Mouse (Mus musculus) C2C12 (cell line): ENCODE data around the gene Ctr9. TPM values are rescaled to one million over a fixed set of nuclear protein-coding genes. Genes with fewer than 3 reads are reported as not detected.

Experiments
- H3K27me3 ChIP-seq: one replicate; pipeline ENCODE4 v1.6.1; 2011; ENCODE audit not compliant: control insufficient read depth, insufficient read depth, insufficient read length
- H3K36me3 ChIP-seq: one replicate; pipeline ENCODE4 v1.6.1; 2011; ENCODE audit not compliant: control insufficient read depth, insufficient read depth
- H3K4me3 ChIP-seq: one replicate; pipeline ENCODE4 v1.5.1; 2011; ENCODE audit warnings: mild to moderate bottlenecking, control low read depth; ENCODE audit not compliant: poor library complexity, insufficient read depth, severe bottlenecking
- H3K79me2 ChIP-seq: one replicate; pipeline ENCODE4 v1.6.1; 2011; ENCODE audit not compliant: control insufficient read depth, insufficient read depth
- H3K79me3 ChIP-seq: one replicate; pipeline ENCODE4 v1.6.1; 2011; ENCODE audit warnings: low read depth, control low read depth
- H3ac ChIP-seq: one replicate; pipeline ENCODE3; 2011; ENCODE audit warnings: low read depth; ENCODE audit not compliant: control insufficient read depth, insufficient read length
- CEBPB ChIP-seq: IDR thresholded peaks from one replicate; pipeline ENCODE4 v1.6.1; 2011; ENCODE audit warnings: low read depth, mild to moderate bottlenecking, control low read depth, moderate library complexity
- CTCF ChIP-seq: IDR thresholded peaks from one replicate; pipeline ENCODE4 v1.5.1; 2011; ENCODE audit not compliant: control insufficient read depth, insufficient read depth, insufficient read length
- FOSL1 ChIP-seq: IDR thresholded peaks from one replicate; pipeline ENCODE4 v1.8.0; 2011; ENCODE audit warnings: mild to moderate bottlenecking, low read length; ENCODE audit not compliant: poor library complexity, insufficient read depth, severe bottlenecking
- MAX ChIP-seq: IDR thresholded peaks from one replicate; pipeline ENCODE4 v1.6.1; 2011; ENCODE audit warnings: mild to moderate bottlenecking, control low read depth
- MYOD1 ChIP-seq: IDR thresholded peaks from one replicate; pipeline ENCODE4 v1.6.1; 2011; ENCODE audit warnings: low read depth; ENCODE audit not compliant: control insufficient read depth, insufficient read length
- MYOG ChIP-seq: IDR thresholded peaks from one replicate; pipeline ENCODE4 v1.6.1; 2011; ENCODE audit not compliant: control insufficient read depth, insufficient read length; ENCODE audit errors: extremely low read depth
- USF1 ChIP-seq: IDR thresholded peaks from one replicate; pipeline ENCODE4 v1.6.1; 2011; ENCODE audit warnings: low read depth, mild to moderate bottlenecking, control low read depth, moderate library complexity
- polyA plus RNA-seq: library from polyadenylated mRNA; unstranded; fragments of >200 nt; fragmentation: generic; extraction: Trizol; gene quantifications from one replicate; pipeline ENCODE4 v1.2.1, GENCODE M21; 2012; ENCODE audit warnings: missing spikeins

Gene Ctr9
- polyA plus RNA-seq, 1 experiment, result 19.0 TPM

DNA sequence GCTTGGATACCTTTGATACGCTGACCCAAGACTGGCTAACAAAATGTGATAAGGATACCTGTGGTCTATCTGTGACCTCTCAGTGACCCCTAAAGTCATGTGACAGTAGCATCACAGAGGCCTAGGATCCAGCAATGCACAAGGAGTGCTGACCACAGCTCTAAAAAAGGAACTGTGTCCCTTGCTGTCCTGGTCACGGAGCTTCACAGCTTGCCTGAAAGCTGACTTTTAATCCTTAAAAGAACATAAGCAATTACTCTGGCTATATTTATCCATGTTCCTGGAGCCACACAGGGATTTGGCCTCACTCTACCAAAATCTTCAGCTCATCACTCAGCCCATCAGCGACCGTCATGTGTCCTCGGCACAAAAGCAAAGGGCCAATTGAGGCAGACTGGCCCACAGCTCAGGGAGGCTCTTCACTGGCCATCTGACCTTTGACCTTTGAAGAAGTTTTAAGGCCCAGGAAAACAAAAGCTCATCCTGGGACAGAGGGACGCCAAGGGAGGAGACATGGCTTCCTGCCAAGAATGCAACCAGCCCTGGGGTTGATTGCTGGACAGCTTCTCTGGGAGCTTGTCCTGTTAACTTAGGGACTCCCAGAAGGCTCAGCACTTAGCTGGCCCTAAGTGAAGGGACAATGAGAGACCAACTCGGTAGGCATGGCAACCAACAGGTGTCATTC, 43.0 kb upstream of the Ctr9 start:
- Histone ChIP-seq H3ac (no peak overlapping the region), H3K27me3 (no peaks in the 10 kb centered on the region), H3K4me3 (no peak overlapping the region), H3K36me3 (no peaks in the 10 kb centered on the region), H3K79me3 (no peaks in the 10 kb centered on the region), H3K79me2 (no peaks in the 10 kb centered on the region)
- no peak for TF ChIP-seq MYOG
- no peak for TF ChIP-seq MYOD1
- TF ChIP-seq FOSL1, result no peak
- TF ChIP-seq USF1, result no peak
- no peak for TF ChIP-seq MAX
- TF ChIP-seq CEBPB, result no peak
- TF ChIP-seq CTCF, result no peak

- H3K36me3 ChIP-seq, result no peaks in the 10 kb centered on the region
- no peak overlapping the region for H3K4me3 ChIP-seq
- no peaks in the 10 kb centered on the region for H3K27me3 ChIP-seq
- no peaks in the 10 kb centered on the region for H3K79me2 ChIP-seq
- no peaks in the 10 kb centered on the region for H3K79me3 ChIP-seq
- TF ChIP-seq CEBPB (no peak), FOSL1 (no peak), USF1 (no peak), MYOG (no peak), MAX (no peak), CTCF (no peak), MYOD1 (no peak)
- no peak overlapping the region for H3ac ChIP-seq
Observed at GRCm38 (mm10) chr7:110988081-110988480, 40.7 kb upstream of the Ctr9 start.

GRCm38 (mm10) chr7:110989286-110989879, 39.4 kb upstream of the Ctr9 start:
- Histone ChIP-seq H3K36me3 (no peaks in the 10 kb centered on the region), H3K27me3 (no peaks in the 10 kb centered on the region), H3ac (no peak overlapping the region), H3K4me3 (no peak overlapping the region), H3K79me3 (no peaks in the 10 kb centered on the region), H3K79me2 (no peaks in the 10 kb centered on the region)
- TF ChIP-seq FOSL1 (no peak), USF1 (no peak), MYOG (no peak), CTCF (no peak), MYOD1 (no peak), MAX (no peak), CEBPB (no peak)

DNA sequence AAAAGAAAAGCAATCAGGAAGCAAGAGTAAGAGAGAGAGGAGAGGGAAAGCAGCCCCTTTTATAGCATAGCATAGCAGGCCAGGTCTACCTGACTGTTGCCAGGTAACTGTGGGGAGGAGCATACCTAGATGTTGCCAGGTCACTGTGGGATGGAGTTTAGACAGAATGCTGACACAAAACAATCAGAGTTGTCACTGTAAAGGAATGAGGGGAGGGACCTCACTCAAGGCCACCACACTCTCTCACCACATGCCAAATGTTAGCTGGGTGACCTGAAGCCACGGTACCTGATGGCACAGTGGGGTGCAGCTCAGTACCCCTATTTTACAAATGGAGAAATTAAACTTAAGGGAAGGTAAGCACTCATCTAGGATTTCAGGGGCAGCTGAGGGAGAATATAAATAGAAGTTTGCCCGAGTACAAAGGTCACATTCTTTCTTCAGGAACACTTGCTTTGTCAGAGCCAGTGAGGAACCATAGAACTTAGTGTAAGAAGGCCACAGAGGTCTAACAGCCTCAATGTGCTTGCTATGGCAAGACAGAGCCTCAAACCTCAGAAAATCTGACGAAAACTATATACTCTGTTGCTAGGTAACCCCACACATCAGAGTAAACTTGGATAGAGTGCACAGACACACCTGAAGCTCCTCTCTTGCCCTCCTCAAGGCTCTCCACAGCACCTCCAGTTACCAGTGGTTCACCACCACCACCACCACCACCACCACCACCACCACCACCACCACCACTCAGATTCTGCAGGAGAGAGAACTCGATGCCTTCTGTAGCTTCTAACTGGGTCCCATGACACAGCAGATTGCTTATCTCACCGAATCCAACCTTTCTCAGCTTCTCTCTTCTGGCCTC, 38.2 kb upstream of the Ctr9 start:
- no peaks in the 10 kb centered on the region for H3K79me2 ChIP-seq
- no peak overlapping the region for H3K4me3 ChIP-seq
- H3K79me3 ChIP-seq, result no peaks in the 10 kb centered on the region
- H3K36me3 ChIP-seq, result no peaks in the 10 kb centered on the region
- H3K27me3 ChIP-seq, result no peaks in the 10 kb centered on the region
- H3ac ChIP-seq, result no peak overlapping the region
- TF ChIP-seq CTCF, result no peak
- no peak for TF ChIP-seq FOSL1
- TF ChIP-seq MYOD1, result no peak
- no peak for TF ChIP-seq MYOG
- no peak for TF ChIP-seq CEBPB
- TF ChIP-seq USF1, result no peak
- no peak for TF ChIP-seq MAX

DNA sequence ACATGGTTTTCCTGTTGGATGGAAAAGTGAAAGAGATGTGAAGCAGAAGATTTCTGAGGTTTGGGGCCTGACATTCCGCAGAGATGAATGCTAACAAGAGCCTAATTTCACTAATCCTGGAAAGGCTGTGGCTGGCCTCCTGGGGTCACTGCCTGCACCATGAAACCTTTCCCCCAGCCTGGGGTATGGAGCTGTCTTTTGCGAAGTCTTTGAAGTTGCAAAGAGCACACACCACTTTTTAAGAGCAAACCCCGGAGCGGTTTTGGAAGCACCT, 37.6 kb upstream of the Ctr9 start:
- Histone ChIP-seq H3K4me3 (no peak overlapping the region), H3K27me3 (no peaks in the 10 kb centered on the region), H3K79me2 (no peaks in the 10 kb centered on the region), H3K79me3 (no peaks in the 10 kb centered on the region), H3ac (no peak overlapping the region), H3K36me3 (no peaks in the 10 kb centered on the region)
- TF ChIP-seq USF1, result no peak
